Mouse (Mus musculus) cerebellum, adult 2 months (tissue): Measurements from ENCODE around the gene Tenm3.

Experiments
- CTCF ChIP-seq: fragments of 200-500 bp; IDR thresholded peaks from 2 replicates; pipeline ENCODE4 v1.5.1; 2011; ENCODE audit warnings: low read depth, mild to moderate bottlenecking, control low read depth, low read length, moderate library complexity, borderline replicate concordance; ENCODE audit not compliant: insufficient read depth
- POLR2A ChIP-seq: fragments of 200-500 bp; IDR thresholded peaks from 2 replicates; pipeline ENCODE4 v1.6.1; 2011; ENCODE audit warnings: low read length, control low read depth, borderline replicate concordance; ENCODE audit not compliant: insufficient read depth

- TF ChIP-seq CTCF, result no peak
- TF ChIP-seq POLR2A, result no peak
These were observed 251.9 kb downstream of the Tenm3 start for GRCm38 (mm10) chr8:48591818-48592217.
